Mouse (Mus musculus) left cerebral cortex, postnatal 10 days (tissue): Measurements from ENCODE around the gene Col18a1. TPM values are rescaled to one million over a fixed set of nuclear protein-coding genes. Genes with fewer than 3 reads are reported as not detected.
"Not testable (repeated sequence)": the region's sequence is repeated elsewhere in the genome, so short reads cannot be mapped to it uniquely, and the experiment has no call there.

Experiments used
- DNase-seq, 2 experiments: peaks; one replicate each; pipeline ENCODE4 v3.0.0; 2021 to 2022; ENCODE audit warnings: low spot score in 2 of 2, mixed read lengths in 1 of 2; ENCODE audit errors: extremely low spot score in 1 of 2
- intact Hi-C: fragments of 180-260 bp; cut with DNase I; formaldehyde crosslinking; loops from one replicate; pipeline ENCODE4 v1.15.1; 2025
- total RNA-seq, 2 experiments: library from RNA; stranded (reverse); gene quantifications; 2 replicates each; pipeline ENCODE4 v1.2.3; 2021

Col18a1 gene
- total RNA-seq, 2 experiments from 2014 or later, result 12.5 to 13.4 TPM

DNA sequence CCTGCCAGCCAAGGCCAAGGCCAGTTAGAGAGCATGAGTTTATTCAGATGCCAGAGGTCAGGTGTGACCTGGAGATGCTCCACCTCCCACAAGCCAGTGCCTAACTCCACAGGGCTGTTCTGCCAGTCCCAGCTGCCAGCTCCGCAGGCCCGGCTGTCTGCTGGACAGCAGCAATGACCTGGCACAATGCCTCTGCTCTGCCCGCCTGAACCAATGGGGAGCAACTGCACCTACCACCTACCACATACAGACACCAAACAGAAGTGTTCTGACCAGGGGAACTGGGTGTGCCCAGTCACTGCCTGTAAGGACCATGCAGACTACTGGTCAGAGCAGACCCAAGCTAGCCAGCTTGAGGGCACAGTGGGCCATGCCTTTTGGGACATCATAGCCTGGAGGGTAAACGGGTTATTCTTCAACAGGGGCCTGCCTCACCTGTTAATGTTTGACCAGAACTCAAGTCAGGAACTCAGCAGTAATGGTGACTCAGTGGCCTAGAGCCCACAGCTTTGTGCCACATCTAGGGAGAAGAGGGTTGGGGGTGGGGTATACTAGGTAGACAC, 19.4 kb downstream of the Col18a1 start:
- DNase-seq, result no peak
- intact Hi-C loops, result no loop called here

DNA sequence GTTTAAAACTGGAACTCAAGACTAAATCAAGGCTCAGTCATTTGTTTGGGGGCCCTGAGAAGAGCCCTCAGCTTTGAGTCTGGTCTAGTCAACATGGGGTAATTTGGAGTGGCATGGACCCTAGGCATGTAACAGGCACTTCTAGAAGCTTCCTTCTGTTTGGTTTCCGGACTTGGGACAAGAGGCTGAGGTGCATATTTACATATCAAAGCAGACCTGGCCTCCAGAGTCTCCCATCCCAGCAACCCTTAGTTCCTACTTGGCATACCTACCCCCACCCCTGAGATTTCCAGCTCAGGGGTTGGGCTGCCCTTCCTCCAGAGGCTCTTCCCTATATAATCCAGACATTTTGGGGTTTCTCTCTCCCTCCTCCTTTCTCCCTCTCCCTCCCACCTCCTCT, 20.4 kb downstream of the Col18a1 start:
- no peak for DNase-seq

DNA sequence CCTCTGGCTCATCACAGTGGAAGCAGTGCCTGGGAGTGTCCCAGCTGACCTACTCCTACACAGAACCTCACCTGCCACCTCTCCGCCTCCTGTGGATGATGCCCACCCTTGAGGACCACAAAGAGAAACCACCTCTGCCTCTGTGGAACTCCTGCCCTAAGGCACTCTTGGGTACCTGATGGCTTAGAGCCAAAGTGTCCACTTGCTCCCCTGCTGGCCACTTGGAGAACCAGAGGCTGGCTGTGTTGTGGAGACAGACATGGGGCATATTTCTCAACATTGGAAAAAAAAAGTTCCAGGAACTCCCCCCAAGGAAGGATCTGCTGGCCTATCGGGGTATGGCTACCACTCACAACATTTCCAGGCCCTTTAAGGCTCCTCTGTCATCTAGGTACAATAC, 22.0 kb downstream of the Col18a1 start:
- intact Hi-C loops, result no loop called here
- DNase-seq, result no peak

More for the DNA sequence above, 20.4 kb downstream of the Col18a1 start:
- intact Hi-C loops, result no loop called here

DNA sequence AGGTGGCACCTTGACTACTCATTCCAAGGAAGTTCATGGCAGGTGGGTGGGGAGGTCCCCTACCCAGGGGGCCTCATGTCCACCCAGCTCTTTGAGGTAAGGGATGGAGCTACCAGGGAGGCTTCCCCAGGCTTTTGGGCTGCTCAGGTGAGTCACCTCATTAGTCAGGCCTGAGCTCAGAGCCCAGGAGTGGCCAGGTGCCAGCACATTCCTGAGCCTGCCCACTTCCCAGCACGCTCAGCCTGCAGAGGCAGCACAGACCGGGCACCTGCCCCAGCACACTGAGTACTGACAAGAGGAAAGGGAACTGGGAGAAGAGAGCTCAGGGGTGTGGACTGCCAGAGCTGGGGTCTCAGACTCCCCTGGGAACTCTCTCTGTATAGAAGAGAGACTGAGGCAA, 24.0 kb downstream of the Col18a1 start:
- DNase-seq, result no peak
- intact Hi-C loops, result no loop called here

DNA sequence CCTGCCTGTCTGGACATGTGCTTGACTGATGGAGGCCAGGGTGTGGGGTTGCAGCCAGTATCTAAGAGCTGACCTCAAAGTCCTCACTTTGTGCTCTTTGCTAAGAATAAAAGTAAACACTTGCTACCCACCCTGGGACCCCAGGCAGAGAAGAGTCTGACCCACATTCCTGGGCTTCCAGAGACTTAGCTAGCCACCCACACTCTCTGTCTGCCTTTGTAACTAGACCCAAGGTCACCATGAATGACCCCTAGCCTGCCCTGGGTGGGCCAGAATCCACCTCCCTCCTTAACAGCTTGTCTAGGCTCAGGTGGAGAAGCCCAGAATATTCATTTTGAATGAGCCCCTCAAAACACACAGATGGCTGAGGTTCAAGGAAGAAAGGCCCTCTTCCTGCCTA, 28.0 kb downstream of the Col18a1 start:
- intact Hi-C loops, result no loop called here
- DNase-seq, result no peak

DNA sequence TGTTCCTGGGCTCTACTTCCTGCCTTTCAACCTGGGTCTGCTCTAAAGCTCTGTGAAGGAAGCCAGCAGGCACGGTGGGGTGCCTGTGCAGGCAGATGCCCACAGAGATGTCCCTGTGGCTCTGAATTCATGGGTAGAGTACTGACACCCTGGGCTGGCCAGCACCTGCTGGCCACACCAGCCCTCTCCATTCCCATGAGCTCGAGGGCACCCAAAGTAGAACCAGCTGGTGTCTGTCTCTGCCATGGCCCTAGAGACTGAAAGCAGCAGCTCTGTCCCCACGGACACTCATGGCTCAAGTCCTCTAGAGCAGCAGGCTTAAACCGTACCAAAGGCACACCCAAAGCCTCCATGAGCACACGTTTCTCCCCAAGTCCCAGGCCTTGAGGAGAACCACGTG, 30.1 kb downstream of the Col18a1 start:
- no peak for DNase-seq
- intact Hi-C loops, result no loop called here

DNA sequence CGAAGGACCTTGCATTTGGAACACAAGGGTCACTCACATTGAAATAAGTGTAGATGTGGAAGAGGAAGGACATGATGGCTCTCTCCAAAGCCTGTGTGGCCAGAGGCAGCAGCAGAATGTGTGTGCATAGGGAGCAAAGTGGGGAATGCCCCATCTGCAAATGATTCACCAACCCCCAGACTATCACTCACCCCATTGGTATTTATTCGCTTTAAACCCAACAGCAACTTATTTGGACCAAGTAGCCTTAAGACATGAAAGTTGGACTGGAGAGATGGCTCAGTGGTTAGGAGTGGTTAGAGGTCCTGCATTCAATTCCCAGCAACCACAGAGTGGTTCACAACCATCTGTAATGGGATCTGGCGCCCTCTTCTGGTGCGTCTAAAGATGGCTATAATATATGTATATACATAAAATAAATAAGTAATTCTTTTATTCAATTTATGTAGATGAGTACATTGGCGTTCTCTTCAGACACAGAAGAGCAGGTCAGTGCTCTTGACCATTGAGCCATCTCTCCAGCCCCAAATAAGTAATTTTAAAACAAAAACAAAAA, 31.0 kb downstream of the Col18a1 start:
- no peak for DNase-seq
- intact Hi-C loops, result no loop called here

DNA sequence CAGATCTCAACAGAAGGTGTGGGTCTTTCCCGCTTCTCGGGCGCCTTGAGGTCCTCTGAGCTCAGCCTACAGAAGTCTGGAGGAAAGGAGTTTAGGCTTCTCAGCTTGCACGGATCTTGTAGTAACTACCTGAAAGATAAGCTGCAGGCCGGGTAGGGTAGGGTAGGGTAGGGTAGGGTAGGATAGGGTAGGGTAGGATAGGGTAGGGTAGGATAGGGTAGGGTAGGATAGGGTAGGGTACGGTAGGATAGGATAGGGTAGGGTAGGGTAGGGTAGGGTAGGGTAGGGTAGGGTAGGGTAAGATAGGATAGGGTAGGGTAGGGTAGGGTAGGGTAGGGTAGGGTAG, 31.6 kb downstream of the Col18a1 start:
- DNase-seq, intact Hi-C loops: not testable (repeated sequence)

DNA sequence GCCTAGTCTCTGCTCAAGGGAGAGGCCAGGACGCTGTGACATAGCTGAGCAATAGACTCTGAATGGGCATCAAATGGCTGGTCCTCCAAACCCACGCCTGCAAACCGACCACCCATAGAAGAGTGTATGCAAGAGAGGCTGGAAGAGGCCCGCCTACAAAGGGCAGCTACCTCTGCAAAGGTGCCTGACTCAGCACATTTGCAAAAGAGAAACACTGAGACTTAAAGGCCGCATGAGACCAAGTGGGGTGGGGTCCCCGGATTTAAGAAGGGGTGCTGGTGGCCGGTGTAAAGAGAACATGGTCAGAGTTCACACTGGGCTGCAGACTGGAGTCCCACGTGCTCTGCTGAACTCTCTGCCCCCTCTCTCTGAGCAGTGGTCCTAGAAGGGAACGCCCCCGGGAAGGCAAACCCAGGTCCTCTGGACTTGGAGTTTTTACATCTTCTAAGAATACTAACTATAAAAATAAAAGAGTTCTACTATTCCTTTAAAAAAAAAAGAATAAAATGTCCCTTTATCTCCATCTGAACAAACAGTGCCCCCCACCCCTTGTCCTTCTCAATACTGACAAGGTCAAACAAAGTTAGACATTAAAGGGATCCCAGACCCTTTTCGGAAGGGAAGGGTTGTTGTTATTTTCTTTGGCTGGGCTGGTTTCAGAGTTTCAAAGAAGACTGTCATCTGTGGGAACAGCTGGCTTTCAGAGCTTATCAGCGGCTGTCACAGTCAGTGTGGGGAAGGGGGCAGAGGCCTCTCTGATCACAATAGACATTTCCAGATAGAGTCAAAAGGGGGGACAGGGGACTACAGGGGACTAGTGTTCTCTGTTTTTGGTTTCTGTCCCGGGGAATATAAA, 32.2 kb downstream of the Col18a1 start:
- intact Hi-C loops, result no loop called here

DNA sequence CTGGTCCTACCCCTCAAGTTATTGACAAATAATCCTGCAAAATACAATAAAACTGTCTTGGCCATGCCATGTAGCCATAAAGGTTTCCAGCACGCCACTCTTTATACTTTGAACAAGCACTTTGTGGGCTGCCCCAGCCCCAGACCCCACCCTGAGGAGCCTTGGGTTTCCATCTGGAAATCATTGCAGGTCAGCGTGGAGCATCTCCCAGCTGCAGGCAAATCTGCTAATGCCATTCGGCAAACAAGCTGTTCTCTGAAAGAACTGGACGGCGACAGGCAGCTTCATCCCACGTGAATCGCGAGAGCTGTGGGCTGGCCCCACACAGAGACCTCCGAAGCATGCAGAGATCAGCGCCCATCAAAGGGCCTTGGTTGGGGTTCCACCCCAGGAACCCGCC, 34.2 kb downstream of the Col18a1 start:
- intact Hi-C loops, result no loop called here

More for the DNA sequence above, 32.2 kb downstream of the Col18a1 start:
- no peak for DNase-seq

DNA sequence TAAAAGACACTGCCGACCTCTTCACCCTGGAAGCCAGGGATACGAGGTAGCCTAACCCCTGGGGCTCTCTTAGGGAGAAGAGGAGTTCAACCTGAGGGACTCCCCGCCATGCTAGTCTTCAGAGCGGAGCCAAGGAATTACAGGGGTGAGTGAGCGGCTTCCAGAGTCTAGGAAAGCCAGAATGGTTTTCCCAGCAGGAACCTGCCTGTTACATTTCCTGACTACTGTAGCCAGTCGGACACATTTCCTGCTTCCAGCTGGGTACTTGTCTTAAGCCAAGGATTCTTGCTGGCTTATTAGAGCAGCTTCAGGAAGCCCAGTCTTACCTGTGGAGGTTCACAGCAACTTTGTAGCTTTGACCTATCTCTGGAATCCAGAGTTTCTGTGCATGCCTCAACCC, 34.8 kb downstream of the Col18a1 start:
- DNase-seq, result no peak
- intact Hi-C loops, result no loop called here

More for the DNA sequence above, 34.2 kb downstream of the Col18a1 start:
- DNase-seq, result no peak

DNA sequence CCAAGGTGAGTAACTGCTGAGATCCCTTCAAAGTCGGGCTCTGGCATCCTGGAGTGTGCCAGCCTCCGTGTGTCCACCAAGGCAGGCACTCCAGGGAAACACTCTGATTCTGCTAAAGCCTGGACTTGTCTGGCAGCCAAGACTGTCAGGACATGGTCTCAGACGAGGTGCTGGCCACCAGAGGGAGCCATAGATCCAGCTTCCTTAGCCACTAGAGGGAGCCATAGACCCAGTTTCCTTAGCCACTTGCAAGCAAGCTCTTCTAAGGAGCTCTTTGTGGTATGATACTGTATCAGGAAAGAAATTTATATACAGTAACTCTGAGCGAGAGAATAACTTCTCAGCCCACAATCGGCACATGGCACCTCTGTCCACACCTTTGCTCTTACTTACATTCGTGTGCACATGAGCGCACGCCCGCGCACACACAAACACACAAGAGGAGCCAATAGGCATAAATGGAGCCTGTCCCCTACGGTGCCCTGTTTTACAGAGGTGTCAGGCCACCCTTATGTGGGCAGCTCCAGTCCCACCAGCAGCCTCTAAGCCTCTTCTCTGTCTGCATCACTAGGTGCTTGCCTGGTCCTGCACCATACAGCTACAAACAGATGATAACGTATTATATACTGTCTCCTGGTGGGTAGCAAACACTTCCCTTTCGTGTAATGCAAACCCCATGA, 35.6 kb downstream of the Col18a1 start:
- peak; percentile 85 to 90 for DNase-seq
- intact Hi-C loops, result loop anchor here (1.0 kb wide), 1 partner anchor 123 kb away; no protein-coding TSS in a partner anchor

DNA sequence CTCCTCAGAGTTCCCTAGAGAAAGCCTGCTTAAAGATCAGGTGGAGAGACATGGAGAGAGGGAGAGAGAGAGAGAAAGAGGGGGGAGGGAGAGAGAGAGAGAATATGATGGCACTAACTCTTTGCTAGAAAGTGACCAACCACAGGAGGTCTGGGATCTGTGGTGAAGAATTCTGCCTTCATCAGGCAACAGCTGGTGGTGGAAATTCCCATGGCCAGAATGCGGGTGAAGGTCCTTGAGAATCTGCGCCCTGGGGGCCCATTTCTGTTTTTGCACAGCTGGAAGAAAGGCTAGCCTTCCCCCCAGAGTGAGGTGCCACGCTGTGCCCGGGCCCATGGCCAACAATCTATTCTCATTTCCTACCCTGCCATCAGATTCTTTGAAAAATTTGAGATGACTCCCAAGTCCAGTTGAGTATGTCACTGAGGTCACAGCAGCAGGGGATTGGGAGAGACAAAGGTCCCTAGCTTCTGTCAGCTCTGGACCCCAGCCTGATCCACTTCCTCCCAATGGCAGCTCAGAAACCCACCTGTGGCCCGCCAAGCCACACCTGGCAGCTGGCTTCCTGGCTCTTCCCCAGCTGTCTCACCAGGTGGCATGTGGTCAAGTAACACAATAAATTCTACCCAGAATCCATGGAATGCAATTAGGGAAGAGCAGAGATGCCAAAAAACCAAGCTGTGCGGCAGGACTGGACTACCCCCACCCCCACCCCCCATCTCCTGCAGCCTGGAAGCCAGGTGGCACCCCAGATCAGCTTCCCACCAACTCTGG, 36.5 kb downstream of the Col18a1 start:
- peak in 1 of 2 experiments; percentile 74 for DNase-seq
- intact Hi-C loops, result loop anchor here (1.0 to 5.0 kb wide), 3 partner anchors 43 to 222 kb away; no protein-coding TSS in a partner anchor

DNA sequence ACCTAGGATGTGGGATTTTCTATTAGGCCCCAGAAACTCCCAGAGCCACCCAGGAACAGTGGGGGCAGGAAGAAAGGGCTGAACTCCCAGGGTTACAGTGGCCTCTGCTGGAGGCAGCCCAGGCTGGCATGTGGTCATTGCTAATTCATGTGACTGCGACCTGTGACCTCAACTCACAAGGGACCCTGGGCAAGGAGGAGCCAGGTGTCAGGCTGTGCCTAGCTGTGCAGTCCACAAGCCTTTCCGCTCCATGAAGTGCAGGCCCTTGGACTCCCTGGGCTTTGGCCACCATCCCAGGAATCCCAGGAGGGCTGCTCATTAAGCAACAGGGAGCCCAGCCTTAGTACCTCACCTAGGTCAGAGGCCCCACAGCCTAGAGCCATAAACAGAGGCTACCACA, 38.4 kb downstream of the Col18a1 start:
- intact Hi-C loops, result loop anchor here (5.0 kb wide), 2 partner anchors 41 to 224 kb away; no protein-coding TSS in a partner anchor
- peak in 1 of 2 experiments; percentile 52 for DNase-seq

DNA sequence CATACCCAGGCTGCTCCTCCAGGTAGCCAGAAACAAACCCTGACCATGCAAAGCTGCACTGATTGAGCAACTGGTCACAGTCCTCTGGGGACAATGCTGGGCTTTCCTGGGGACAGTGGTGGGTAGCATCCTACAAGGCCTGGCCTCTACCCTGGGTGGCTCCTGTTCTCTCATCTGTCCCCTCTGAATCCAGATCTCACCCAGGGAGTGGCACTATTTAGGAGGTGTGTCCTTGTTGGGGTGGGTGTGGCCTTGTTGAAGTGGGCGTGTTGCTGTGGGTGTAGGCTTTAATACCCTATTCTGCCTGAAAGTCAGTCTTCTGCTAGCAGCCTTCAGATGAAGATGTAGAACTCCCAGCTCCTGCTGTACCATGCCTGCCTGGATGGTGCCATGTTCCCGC, 39.8 kb downstream of the Col18a1 start:
- no peak for DNase-seq
- intact Hi-C loops, result loop anchor here (5.0 kb wide), 2 partner anchors 39 to 226 kb away; no protein-coding TSS in a partner anchor

DNA sequence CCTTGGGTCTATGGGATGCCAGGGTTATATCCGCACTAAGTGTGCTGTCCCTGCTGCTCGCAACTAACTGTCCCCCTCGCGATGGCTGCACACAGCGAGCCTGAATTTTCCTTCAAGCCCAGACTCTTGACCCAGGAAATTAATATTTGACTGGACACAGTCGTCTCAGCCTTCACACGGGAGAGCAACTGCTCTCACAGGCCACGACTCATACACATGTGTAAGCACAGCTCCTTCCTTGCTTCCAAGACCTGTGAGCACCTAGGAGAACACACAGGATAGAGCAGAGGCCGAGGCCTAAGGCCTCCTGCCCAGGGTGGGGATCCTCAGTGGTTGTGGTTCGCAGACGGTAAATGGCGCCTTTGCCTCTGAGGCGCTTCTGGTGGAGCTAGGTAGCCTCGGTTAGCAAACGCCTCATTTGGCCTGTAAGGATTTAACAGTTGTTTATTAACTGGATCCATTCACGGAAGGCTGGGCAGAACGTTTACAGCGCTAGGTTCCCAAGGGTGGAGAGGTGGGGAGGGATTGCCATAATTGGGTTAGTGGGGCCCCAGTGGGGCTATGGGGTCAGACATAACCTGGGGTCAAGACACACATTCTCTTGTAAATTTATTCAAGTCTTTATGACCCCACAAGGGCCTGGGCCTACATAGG, 41.1 kb downstream of the Col18a1 start:
- intact Hi-C loops, result loop anchor here (5.0 kb wide), 2 partner anchors 38 to 227 kb away; no protein-coding TSS in a partner anchor
- DNase-seq, result no peak

DNA sequence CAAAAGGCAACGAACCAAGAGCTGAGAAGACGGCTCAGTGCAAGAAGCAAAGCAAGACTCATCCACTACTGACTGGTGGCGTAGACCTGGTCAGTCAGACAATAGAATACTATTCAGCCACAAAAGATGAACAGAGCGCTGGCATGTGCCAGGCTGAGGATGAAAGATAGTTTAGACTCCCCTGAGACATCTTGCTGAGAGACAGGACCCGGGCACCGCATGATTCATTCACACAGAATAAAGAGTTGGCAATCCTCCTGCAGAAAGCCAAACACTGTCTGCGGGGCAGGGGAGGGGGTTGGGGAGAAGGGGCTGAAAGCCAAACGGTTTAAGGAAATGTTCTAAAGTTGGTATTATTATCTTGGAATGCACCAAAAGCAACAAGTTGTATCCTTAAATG, 42.4 kb downstream of the Col18a1 start:
- intact Hi-C loops, result no loop called here

More for the DNA sequence above, 42.4 kb downstream of the Col18a1 start:
- no peak for DNase-seq
